In the genomic region with DNA sequence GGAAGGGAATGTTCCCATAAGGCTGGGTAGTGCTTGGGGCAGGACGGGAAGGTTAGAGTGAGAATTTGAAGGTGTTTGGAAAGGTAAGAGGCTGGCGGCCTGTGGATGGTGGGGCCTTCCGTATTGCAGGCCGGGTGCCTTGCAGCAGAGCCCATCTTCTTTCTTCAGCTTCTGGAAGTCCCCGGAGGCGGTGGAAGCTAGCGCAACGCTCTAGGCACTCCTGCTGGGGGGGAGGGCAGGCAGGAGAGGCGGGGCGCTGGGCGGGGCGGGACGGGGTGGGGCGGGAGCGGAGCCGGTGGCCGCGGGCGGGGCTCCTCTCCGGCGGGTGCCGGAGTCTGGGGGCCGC, we compare ENCODE assay signal across 7 mouse cellular contexts. TPM values are rescaled to one million over a fixed set of nuclear protein-coding genes. Genes with fewer than 3 reads are reported as not detected.
DNase-seq lines count a peak whose midpoint lies in the region; ATAC-seq lines count a peak whose summit lies in the region.

No protein-coding gene starts in this region.

- H3K36me3 ChIP-seq in forebrain, embryonic 14.5 days (ENCODE audit: control insufficient read depth, insufficient read depth, low read length): no peaks in the 10 kb centered on the region
- no peaks in the 10 kb centered on the region for H3K36me3 ChIP-seq in neural tube, embryonic 15.5 days

- H3K9ac ChIP-seq in forebrain, embryonic 14.5 days (ENCODE audit: low read length): peak overlapping the region; percentile 79
- peak overlapping the region; percentile 69 for H3K9ac ChIP-seq in neural tube, embryonic 15.5 days (replicated peaks)

- H3K27me3 ChIP-seq in forebrain, embryonic 14.5 days (replicated peaks; ENCODE audit: control insufficient read depth, insufficient read depth, low read length): peaks cover 11% of the 10 kb centered on the region
- H3K27me3 ChIP-seq in neural tube, embryonic 15.5 days (replicated peaks): peaks cover 7% of the 10 kb centered on the region

- H3K4me2 ChIP-seq in forebrain, embryonic 14.5 days (ENCODE audit: low read length): peak overlapping the region; percentile 67
- peak overlapping the region; percentile 60 for H3K4me2 ChIP-seq in neural tube, embryonic 15.5 days

- peak overlapping the region; percentile 55 for H3K4me3 ChIP-seq in forebrain, embryonic 14.5 days (ENCODE audit: low read depth, low read length)
- peak overlapping the region; percentile 58 for H3K4me3 ChIP-seq in neural tube, embryonic 15.5 days (replicated peaks)

- no peaks in the 10 kb centered on the region for H3K9me3 ChIP-seq in forebrain, embryonic 14.5 days (replicated peaks; ENCODE audit: control insufficient read depth, low read length)
- H3K9me3 ChIP-seq in neural tube, embryonic 15.5 days (replicated peaks): no peaks in the 10 kb centered on the region

- peak; percentile 83 for ATAC-seq in forebrain, embryonic 14.5 days
- ATAC-seq in neural tube, embryonic 15.5 days (ENCODE audit: low FRiP score): peak; percentile 82

- WGBS in forebrain, embryonic 14.5 days: under 1% methylated on average over 14 of the region's 23 CpGs
- 2% methylated on average over 12 of the region's 23 CpGs for WGBS in neural tube, embryonic 15.5 days

- peaks cover 19% of the 10 kb centered on the region for H3K4me1 ChIP-seq in forebrain, embryonic 14.5 days (ENCODE audit: control insufficient read depth, insufficient read depth, low read length)
- H3K4me1 ChIP-seq in neural tube, embryonic 15.5 days: peaks cover 36% of the 10 kb centered on the region

- intact Hi-C loops in left cerebral cortex, postnatal 25 days (cut with DNase I): loop anchor here (5.0 to 10.0 kb wide), 2 partner anchors 38 to 1189 kb away; a partner anchor contains a TSS

- H3K27ac ChIP-seq in forebrain, embryonic 14.5 days (ENCODE audit: low read depth, low read length): peak overlapping the region; percentile 48; the same call in 1 of the 2 replicates
- peak overlapping the region; percentile 87 for H3K27ac ChIP-seq in neural tube, embryonic 15.5 days (replicated peaks)

- DNase-seq in right cerebral cortex, adult 18-20 months: peak; percentile 77
- DNase-seq in right cerebral cortex, postnatal 25 days: no peak
- DNase-seq in forebrain, embryonic 14.5 days (ENCODE audit: low spot score): peak; percentile 72
- DNase-seq in left cerebral cortex, postnatal 25 days (ENCODE audit: low spot score in 2 of 2): peak; percentile 59 to 75
- no peak for DNase-seq in adipocyte (ENCODE audit: low spot score)
- no peak for DNase-seq in kidney, postnatal 10 days

RNA-seq across cellular contexts. Expression of a gene that starts 8.0 kb away (rescaled TPM):
- 13.8 and 18.6 TPM in 2 replicates for polyA plus RNA-seq in forebrain, embryonic 14.5 days (2014; fragmentation: Nextera tagmentation; extraction: Ambion mirVana)
- total RNA-seq in left cerebral cortex, postnatal 25 days (2021): 100 to 1,000 TPM; 130 to 140 TPM
- polyA plus RNA-seq in neural tube, embryonic 15.5 days (2015; fragmentation: Nextera tagmentation; extraction: Ambion mirVana): 68.0 and 77.8 TPM in 2 replicates

RNA-seq across cellular contexts. Expression of a gene that starts 53.4 kb away (rescaled TPM):
- 0.78 and 0.81 TPM in 2 replicates for polyA plus RNA-seq in forebrain, embryonic 14.5 days (2014; fragmentation: Nextera tagmentation; extraction: Ambion mirVana)
- total RNA-seq in left cerebral cortex, postnatal 25 days (2021): 1 to 10 TPM in 1 of 2 experiments, under 1 TPM in 1; 0.62 to 1.3 TPM
- polyA plus RNA-seq in neural tube, embryonic 15.5 days (2015; fragmentation: Nextera tagmentation; extraction: Ambion mirVana): 6.8 and 6.9 TPM in 2 replicates

Comparison
In these comparisons a context has a peak if more than half of its experiments do, and no peak if none do; other contexts are left out.
1. DNase-seq: peak in right cerebral cortex, adult 18-20 months (single experiment), forebrain, embryonic 14.5 days (single experiment) and left cerebral cortex, postnatal 25 days (2 of 2); none in right cerebral cortex, postnatal 25 days (single experiment), adipocyte (single experiment) and kidney, postnatal 10 days (single experiment).